Mouse (Mus musculus) MN1 (cell line): ENCODE measurements at regions not wholly inside any gene's neighbourhood (a gene's known extent, or its start where the extent isn't known, plus 50 kb on each side); places are given as distances from the start of the nearest gene placed in this dataset.
A peak's percentile ranks its signal among the peaks of the same experiment; 100 is the strongest.
"Not testable (repeated sequence)": the region's sequence is repeated elsewhere in the genome, so short reads cannot be mapped to it uniquely, and the experiment has no call there.

Experiments used
- DNase-seq: peaks from one replicate; pipeline ENCODE4 v3.0.0-alpha.2; 2016; ENCODE audit warnings: low spot score

DNA sequence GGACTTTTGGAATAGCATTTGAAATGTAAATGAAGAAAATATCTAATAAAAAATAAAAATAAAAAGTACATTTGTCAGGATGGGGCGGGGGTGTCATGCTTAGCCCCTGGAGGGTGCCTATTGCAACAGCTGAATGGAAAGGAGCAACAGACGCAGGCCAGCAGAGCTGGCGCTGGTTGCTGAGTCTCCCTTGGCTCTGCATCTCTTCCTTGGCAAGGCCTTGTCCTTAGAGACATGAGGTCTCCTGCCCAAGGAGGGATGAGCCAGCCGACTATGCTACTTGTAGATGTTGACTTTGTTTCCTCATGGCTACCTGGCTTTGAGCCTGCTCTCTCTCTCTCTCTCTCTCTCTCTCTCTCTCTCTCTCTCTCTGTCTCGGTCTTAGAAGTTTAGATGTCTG, 166.4 kb downstream of the Opa1 start:
- no peak for DNase-seq

DNA sequence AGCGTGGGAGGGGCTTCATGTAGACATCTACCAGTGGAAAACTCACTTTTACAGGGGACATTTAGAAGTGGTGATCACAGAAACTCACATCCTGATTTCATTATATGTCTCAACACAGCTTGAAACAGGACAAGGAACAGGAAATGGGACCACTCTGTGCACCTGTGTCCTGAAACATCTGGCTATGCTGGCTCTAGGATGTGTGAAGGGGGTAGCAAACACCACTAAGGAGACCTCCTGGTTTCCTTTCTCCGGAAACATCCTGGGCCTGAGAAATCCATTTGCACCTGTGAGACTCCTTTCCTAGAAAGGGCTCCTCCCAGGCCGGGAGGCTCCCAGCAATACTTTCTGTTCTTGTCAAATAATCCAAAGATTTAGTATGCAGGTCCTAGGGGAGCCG, 167.1 kb downstream of the Opa1 start:
- no peak for DNase-seq

DNA sequence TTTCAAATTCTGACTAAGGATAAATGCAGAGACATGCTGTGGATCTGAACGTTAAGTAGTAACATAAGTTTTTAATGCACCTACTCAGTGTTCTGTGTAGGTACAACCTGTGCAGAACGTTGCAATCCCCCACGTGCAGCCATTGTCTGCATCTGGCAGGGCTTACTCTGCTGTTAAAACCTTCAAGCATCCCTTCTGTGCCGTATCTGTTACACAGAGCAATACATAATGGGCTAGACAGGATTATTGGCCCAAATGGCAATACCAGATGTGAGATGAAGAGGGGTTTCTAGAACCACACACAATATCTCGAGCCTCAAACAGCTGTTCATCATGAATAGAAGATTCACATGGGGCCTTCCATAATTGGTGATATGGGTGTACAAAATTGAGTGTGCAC, 170.0 kb downstream of the Opa1 start:
- no peak for DNase-seq

DNA sequence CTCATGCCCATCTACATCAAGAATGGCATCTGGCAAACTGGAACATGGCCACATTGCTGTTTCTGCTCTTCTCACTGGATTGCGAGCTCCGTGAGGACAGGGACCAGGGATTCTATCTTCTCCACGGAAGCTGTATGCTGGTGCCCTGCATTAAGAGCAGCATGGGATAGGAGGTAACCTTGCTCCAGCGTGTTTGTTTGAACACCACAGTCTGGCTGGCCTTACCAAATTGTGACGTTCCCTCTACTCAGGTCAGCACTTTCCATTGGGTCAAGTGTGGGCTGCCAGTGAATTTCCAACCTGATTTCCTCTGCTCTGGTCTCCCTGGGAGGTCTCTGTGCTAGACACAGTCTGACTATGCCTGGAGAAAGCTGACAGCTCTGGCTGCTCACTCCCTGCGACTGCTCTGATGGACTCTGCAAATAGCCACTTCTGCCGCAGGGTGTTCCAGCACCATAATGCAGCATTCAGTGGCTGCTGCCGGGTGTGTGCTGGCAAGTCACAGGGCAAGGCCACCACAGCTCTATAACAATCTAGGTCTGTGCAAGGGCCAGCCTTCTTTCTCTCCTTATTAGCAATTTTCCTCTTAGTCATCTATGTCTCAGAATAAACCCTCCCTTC, 175.6 kb downstream of the Opa1 start:
- no peak for DNase-seq

DNA sequence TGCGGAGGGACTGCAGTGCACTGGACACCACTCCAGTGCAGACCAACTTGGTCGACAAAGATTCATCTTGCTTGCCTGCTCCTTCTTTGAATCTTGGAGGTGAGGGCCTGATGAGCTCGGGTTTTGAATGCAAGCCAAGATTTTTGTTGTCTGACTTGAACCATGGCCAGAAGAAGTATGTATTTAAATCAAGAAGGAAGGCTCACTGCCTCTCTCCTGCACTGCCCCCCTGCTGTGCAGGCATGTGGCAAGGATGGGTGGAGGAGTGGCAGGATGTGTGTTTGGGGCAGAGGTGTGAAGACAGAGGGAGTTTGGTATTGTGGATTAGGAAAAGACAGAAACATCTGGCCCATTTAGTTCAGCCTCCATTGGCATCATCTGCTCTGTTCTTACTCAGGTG, 179.1 kb downstream of the Opa1 start:
- DNase-seq = no peak

DNA sequence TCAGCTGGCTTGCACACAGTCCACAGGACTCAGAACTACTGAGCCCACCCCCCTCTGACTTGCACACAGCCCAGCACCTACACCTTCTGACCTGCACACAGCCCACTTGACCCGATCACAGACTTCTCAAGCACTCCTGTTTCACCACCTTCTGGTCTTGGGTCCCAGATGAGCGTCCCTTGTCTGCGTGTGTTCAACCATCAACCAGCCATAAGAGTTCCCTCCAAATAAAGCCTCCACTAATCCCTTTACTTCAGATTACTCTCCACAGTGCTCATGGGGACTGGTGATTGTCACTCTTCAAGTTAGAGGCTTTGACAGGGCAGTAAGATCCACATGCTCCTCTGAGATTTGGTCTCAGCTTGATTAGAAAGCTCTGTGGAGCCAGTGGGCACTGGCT, 180.3 kb downstream of the Opa1 start:
- DNase-seq = no peak

DNA sequence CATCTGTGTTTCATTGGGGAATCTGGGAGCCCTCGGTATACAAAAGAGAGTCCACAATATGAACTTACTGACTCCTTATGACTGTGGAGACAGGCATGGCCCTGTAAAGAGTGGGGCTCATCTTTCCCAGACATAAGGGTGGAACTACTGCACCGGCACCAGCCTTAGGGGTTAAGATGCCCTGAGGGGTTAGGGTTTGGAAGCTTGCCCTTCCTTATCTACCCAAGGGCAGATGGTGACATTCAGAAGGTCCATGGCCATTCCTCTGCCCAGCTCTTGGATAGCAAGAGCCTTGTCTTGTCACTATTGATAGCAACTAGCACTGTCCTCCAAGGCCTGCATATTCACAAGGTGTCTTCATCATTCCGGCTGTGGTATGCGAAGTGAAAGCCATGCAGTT, 181.5 kb downstream of the Opa1 start:
- DNase-seq = no peak

DNA sequence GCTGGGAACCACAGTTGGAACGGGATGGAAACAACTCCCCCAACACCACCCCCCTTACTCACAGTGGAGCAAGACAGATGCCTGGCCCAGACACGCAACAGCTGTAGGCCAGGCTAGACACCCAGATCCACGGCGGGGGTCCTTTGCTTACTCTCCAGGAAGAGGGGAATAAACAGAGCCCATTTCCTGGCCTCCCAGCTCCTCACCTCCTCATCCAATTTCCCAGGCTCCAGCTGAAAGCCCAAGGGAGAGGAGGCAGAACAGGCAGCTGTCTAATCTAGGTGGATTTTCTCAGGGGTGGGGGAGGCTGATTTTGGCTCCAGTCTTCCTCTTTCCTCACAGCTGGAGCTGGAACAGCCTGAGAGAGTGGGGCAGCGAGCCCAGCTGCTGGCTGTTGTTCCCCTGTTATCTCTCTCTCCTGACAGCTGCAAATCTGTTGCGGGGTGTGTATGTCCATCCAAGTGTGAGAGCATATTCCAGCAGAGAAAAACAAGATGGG, 182.7 kb downstream of the Opa1 start:
- peak; percentile 68 for DNase-seq

DNA sequence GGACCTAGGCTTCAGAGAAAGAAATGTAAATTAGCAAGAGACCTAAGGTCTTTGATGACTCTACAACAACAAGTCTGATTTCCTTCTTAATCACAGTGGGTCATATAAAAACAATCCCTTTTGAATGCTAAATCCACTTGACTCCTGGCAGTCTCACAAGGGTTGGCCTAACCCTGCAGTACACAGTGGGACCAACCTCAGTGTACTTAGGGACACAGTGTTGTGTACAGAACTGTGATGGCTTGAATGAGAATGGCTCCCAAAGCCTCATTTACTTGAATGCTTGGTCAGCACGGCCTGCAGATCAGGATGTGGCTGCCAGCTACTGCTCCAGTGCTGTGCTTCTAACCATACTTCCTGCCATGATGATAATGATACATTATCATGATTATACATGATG, 185.2 kb downstream of the Opa1 start:
- DNase-seq = no peak

DNA sequence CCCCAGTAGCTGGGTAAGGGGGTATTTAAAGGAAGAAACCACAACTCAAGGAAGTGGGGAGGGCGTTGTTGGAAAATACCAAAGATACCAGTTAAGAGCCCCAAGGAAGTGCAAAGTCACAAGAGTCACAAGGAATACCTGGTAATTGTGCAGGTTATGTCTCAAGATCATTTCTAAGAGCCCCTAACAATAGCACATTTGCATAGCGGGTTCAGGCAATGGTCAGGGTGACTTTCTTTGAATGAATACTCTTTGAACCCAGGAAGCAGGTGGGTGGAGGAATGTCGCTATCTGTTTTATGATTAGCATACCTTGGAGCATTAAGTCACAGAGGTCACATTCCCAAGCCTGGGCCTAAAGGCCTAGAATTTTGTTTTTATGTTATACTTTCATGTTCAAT, 186.7 kb downstream of the Opa1 start:
- not testable (repeated sequence) for DNase-seq

DNA sequence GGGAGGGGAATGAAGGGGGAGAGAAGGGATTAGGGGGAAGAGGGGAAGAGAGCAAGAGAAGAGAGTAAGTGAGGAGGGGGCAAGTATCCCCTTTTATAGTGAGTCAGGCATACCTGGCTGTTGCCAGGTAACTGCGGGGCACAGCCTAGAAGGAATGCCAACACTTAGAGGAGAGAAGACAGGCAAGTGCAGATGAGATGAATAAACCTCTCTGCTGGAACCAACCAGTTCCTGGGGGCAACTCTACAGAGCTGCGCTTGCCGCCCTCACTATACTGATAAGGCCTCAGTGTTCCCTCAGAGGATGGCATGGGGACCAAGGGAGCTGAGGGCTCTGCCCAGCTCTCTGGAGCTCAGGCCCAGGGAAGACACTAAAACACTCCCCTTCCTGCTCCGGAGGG, 192.2 kb downstream of the Opa1 start:
- DNase-seq = no peak

DNA sequence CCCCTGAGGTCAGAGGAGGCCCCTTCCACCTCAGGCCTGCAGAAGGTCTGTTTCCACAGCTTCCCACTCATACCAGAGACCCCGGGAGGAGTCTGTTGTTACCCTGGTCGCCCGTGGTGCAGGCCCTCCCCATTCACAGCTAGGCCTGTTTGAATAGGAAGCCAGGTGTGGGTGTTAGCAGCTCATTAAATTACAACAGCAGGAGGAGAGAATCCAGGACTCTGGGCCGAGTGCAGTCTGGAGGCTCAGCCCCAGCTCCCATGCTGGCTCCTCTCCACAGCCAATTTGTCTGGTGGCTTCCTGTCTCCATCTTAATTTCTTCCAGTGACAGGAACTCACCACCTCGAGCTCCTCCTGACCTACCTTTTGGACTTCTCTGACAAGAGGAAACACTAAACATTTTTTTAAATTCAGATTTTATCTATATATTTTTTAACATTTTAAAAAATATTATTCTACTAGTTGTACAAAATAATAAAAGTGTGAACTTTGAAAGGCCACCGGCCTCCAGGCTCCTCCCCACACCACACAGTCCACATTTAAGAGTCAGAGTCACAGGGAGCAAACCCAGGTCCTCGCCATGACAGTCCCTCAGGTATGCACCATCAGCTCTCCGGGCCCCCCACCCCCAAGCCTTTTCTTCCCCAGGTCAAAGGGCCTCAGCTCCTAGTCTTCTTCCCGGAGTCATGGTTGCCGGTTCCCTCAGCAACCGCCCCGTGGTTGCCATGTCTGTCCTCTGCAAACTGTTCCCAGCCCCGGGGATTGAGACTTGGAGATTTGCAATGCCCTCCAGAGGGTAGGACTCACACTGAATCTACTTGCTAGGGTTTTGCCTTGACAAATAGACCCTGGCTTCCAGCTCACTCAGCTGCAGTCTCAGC, 192.8 kb downstream of the Opa1 start:
- peak; percentile 38 for DNase-seq

DNA sequence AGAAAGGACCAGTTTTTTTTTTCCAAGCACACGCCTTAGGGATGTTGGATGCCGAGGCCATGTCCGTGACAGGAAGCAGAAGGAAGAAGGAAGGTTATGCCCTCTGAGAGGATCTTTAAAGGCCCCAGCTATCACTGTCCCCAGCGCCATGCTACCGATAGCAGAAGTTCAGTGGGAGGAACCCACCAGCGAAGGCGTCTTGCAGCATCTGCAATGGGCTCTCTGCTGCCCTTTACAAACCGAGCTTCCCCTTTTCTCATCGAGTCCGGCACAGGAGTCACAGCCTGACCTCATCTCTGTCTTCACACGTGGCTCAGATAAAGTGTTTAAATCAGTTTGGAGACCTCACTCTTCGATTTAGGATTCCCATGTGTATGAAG, 193.5 kb downstream of the Opa1 start:
- DNase-seq = no peak

DNA sequence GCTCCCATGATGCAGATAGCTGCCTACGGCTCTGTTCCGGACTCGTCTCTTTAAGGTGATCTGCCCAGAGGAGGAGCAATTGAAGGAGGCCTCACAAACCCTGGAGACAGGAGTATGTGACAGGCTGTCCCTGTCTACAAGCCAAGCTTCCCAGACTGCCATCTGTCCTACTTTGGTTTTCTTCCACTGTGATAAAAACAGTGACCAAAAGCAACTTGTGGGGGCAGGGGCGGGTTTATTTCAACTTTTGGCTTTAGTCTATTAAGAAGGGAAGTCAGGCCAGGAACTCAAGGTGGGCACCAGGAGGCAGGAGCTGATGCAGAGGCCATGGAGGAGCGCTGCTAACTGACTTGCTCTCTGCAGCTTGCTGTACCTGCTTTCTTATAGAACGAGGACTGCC, 193.9 kb downstream of the Opa1 start:
- no peak for DNase-seq

DNA sequence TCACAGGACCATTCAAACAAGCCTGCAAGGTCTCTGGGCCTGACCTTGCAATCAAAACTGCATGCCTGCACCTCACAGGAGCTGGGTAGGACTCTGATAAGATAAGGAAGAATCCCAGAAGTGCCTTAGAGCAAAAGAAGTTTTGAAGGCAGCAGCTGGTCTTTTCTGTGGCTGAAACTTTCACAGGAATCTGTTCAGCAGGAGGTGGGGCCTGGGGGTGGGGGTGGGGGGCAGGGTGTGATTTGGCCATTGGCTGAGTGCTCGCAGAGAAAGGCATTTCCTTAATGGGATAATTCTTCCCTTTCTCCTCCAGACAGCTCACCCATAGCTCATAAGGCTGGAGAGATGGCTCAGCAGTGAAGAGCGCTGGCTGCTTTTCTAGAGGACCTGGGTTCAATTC, 195.8 kb downstream of the Opa1 start:
- no peak for DNase-seq

DNA sequence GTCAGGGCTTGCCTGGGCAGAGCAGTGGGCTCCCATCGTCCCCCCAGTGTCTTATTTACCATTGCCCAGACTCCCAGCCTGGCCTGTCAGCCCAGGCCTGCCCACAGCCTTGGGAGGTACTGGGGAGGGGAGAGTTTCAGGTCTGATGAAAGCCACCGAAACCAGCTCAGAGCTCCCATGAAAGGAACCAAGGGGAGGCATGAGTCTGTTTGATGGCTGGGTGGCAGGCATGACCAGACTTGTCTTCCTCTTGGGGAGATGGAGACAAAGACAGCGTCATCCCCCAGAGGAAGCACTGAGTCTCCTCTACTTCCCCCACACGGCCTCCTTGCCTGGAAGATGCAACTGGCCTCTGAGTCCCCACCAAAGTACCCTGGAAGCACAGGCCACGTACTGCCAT, 196.7 kb downstream of the Opa1 start:
- DNase-seq = no peak

DNA sequence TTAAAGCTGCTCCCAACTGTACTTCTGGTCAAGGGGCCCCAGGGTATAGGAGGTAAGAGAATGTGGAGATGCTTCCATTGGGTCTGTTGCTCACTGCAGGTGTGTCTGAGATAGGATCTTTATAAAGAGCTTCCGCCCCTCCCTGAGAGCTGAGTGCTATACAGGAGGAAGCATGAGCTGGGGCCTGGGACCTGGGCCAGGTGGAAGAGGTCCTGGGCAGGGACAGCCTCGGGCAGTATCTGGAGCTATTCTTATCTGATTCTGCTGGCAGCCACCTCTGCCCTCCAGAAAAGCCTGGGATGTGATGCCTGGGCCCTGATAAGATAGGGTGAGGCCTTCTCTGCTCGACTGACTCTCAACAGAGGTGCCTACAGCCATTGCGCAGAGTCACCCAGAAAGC, 203.3 kb downstream of the Opa1 start:
- DNase-seq = no peak

DNA sequence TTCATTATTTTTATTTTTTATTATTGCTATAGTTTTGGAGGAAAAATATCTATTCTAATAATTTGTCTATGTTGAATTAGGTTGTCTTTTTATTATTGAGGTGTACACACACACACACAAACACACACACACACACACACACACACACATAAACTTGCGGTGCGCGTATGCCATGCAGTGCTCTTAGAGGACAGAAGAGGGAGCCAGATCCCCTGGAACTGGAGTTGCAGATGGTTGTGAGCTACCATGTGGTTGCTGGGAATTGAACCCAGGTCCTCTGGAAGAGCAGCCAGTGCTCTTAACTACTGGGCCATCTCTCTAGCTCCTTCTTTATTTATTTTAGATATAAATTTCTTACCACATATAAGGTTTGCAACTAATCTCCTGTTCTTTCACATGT, 206.0 kb downstream of the Opa1 start:
- DNase-seq = no peak

DNA sequence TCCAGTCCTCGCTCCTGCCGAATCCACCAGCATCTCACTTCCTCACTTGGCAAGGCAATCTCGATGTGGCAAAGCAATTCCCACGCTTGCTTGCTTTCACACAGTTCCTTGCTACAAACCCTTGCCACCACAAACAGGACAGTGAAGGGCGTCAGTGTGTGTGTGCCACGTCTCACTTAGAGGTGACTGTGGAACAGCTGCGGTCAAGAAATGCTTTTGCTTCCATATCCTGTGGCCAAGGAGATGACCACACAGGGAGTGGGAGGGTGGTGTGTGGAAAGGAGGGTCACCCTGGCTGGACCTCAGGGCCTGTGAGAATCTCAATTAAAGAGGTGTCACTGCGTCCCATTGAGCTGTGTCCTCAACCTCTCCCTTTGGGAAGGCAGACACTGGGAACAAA, 207.4 kb downstream of the Opa1 start:
- no peak for DNase-seq

DNA sequence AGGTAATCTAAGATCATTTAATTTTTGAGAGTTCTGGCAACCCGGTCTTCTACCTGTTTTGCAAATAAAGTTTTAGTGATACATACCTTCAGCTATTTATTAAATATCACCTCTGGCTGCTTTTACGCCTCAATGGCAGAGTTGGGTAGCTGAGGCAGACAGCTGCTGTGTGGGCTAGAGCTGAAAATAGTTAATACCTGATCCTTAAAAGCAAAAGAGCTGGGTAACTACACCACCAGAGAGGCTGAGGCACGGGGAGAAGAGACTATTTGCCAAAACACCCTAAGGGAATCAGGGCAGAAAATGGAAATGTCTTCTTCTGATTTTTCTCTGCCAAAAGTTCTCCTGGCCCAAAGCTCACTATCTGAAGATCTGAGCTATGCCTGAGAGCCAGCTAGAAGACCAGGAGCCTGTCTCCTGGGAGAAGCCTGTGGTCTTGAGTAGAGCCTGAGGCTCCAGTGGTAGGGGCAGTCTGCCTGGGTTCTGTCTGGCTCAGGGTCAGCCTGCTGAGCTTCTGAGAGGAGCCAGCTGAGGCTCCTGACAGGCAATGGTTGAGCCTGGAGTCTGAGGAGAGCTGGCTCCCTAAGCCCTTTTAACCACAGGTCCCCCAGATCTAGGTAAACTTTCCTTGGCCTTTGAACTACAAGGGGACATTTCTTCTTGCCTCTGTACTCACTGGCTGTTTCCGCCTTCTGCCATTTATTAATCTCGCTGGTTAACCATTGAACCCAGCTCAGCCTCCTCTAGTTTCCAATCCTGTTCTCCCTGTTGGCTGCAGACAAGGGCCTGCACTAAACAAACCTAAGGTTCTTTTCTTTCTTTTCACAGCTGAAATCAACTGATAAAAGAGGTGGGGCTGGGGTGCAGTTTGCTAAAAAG, 208.7 kb downstream of the Opa1 start:
- peak; percentile 31 for DNase-seq

DNA sequence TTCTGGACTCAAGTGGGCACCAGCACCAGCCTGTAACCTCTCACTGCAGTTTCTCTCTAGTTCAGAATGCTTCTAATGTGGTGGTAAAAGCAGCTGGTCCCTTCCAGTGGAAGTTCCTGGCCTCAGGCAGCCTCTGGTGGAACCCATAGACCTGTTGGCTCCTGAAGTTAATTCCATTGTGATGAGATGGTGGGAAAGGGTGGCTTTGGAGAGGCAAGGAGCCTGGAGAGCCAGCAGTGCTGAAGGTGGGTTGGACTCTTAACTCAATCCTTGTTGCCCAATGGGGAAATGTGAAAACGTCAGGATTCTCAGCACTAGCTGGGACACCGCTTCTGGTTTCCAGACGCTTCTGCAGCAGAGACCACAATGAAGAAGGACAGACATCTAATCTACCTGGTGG, 210.9 kb downstream of the Opa1 start:
- no peak for DNase-seq

DNA sequence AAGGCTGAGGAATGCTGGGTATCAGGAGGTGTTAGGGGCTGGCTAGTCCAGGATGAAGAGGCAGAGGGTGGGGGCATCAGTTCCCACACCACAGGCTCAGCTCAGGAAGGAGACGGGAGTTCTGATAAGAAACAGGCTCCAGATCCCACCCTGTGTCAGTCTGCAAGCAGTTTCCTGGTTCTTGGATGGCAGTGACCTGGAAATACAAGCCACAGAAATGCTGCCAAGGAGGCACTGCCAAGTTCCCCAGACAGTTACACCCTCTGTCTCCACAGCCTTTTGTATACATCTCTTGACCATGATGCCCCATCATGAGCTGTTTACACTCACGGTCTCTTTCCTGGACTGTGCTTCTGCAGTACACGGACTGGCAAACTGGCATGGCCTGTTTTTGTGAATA, 220.1 kb downstream of the Opa1 start:
- no peak for DNase-seq

DNA sequence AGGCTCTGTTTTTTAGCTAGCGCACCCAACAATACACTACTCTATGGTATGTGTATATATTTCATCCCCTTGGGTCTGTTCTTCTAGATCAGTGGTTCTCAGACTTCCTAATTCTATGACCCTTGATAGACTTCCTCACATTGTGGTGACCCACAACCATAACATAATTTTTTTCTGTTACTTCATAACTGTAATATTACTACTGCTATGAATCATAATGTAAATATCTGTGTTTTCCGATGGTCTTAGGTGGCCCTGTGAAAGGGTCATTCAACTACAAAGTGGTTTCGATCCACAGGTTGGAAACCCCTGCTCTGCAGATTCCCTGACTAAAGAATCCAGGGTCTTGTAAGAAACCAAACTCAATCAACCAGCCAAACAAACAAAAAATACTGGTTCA, 220.8 kb downstream of the Opa1 start:
- no peak for DNase-seq
